Mouse (Mus musculus): ENCODE data around the gene Olfr700. TPM values are rescaled to one million over a fixed set of nuclear protein-coding genes. Genes with fewer than 3 reads are reported as not detected.
"Not testable (repeated sequence)": the region's sequence is repeated elsewhere in the genome, so short reads cannot be mapped to it uniquely, and the experiment has no call there.

The Olfr700 gene
- total RNA-seq (2021): not detected

DNA sequence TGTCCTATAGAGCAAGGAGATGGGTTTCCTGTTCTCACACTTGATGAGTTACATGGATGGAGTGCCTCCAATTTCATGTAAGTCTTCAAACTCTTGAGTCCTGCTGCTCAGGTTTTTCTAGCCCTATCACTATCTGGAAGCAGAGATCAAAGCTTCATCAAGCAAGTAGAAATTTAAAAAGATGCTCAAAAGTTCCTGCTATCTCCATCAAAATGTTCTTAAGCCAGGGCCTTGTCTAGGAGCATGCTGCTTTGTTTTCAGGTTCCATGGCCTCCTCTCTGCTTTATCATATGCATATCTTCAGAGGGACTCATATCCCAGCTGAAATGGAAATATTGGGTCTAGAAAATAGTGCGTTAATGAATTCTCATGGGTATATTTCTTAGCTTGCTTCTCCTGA, at the start of gene Olfr700:
Gene Olfr700 (minus strand): TSS at position 101 of the 400 bp plus-strand sequence.
- no peak for DNase-seq (ENCODE audit: low spot score)
- intact Hi-C loops (cut with DNase I): no loop called here

DNA sequence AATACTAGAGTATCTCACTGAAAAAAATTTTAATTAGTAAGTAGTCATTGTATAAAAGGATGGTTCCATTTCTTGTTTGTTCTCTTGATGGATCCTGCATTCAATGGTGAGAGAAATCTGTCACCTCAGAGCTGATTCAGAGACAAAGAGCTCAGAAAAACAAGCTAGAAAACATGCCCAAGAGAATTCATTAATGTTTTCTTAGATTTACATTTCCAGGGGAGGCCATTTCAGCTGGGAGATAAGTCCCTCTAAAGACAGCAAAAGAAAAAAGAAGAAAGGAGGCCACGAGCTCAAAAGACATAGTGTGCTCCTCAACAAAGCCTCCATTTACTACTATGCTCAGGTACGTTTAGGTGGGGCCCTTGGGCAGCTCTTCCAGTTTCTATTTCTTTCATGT, 34.4 kb upstream of the Olfr700 start, which contains the start of gene Olfr703:
Gene Olfr703 (plus strand): TSS at position 301 of the 400 bp plus-strand sequence.
- intact Hi-C loops (cut with DNase I): no loop called here
- DNase-seq (ENCODE audit: low spot score): no peak

DNA sequence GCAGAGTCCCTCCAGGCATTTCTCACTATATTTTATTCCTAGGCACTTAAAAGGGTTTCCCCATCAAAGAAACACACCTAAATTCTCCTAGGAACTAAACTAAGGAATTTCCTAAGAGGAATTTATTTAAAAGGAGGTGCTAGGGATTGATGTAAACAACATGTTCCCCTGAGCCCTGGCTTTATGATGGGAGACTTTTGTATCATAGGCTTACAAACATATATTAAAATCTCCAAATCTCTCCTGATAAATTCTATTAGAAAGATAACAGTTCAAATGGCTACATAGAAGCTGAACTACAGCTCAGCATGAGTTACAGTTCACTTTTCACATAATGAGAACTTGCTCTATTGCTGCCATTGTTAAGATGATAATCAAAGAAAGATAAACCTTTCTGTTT, 25.2 kb upstream of the Olfr700 start, which contains the start of gene Olfr702:
Gene Olfr702 (minus strand): TSS at position 101 of the 400 bp plus-strand sequence.
- no peak for DNase-seq (ENCODE audit: low spot score)
- intact Hi-C loops (cut with DNase I): no loop called here

DNA sequence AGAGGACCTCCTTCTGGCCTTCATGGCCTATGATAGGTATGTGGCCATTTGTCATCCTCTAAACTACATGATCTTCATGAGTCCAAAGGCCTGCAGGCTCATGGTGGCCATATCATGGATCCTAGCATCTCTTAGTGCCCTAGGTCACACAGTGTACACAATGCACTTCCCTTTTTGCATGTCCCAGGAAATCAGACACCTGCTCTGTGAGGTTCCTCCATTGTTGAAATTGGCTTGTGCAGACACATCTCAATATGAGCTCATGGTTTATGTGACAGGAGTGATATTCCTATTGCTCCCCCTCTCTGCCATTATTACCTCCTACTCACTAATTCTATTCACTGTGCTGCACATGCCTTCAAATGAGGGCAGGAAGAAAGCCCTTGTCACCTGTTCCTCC, 9.8 kb upstream of the Olfr700 start:
- intact Hi-C loops (cut with DNase I): no loop called here
- DNase-seq (ENCODE audit: low spot score): no peak

DNA sequence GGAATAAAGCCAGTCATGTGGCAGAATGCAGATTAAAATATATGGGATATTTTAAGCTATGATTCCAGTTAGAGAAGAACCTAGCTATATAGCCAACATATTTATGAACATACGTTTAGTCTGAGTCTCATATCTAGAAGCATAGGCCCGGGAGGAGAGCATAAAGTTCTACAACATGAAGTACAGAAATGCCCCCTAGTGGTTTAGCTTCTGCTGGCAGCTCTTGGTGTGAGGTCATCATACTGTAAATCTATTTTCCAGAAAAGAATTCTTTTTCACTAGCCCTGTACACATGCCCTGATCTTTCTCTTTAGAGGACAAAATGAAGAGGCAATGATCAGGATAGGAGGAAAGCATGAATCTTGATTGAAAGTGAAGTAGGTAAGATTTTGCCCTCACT, 7.1 kb upstream of the Olfr700 start:
- intact Hi-C loops (cut with DNase I): no loop called here
- no peak for DNase-seq (ENCODE audit: low spot score)

DNA sequence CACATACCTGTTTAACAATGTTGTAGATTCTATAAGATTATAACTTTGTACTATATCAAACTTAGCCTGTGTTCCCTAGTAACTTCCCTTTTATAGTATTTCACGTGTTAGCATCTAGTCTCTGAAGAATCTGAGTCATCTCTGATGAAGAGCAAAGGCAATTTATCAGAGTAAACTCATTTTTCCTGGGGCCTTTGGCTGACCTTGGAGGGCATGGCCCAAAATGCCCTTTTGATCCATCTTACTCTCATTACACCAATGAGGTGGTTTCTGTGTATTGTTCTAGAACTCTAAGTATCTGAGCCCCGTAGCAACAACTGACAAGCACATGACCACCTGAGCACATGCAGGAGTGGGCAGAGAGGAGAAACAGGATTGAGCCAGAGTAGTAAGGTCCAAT, 5.2 kb upstream of the Olfr700 start, which contains the start of gene Olfr701:
Gene Olfr701 (plus strand): TSS at position 301 of the 400 bp plus-strand sequence.
- intact Hi-C loops (cut with DNase I): no loop called here
- DNase-seq (ENCODE audit: low spot score): no peak

DNA sequence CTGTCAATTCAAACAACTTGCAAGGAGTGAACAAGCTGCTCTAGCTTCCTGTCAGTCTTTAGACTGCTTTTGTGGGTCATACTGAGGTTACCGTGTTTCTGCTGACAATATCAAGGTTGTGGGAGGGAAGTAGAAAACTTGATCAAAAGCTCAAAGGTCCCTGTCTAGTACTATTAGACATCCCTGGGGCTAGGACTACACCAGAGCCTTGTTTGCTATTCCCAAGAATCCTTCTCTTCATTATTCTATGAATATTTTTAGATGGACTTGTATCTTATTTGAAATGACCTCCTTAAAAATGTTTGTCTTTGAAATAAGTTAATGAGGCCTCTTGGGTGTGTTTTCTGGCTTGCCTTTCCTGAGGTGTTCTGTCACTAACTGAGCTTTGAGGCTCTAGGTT, 15.5 kb downstream of the Olfr700 start, which contains the start of gene Olfr699:
Gene Olfr699 (minus strand): TSS at position 101 of the 400 bp plus-strand sequence.
- DNase-seq (ENCODE audit: low spot score): no peak
- intact Hi-C loops (cut with DNase I): no loop called here

DNA sequence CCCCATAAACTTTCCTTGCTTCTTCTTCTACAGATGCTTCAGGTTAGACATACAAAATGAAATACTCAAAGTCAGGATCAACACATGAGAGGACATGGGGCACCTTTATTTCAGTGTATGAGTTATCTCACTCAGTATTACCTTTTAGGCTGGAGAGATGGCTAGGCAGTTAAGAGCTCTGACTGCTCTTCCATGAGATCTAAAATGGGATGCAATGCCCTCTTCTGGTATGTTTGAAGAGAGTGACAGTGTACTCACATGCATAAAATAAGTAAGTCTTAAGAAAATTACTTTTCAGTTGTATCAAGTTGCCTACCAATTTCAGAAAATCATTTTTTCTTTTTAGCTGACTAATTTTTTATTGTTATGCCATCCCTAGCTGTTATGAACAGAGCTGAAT, 20.3 kb downstream of the Olfr700 start:
- DNase-seq (ENCODE audit: low spot score): no peak
- intact Hi-C loops (cut with DNase I): no loop called here

DNA sequence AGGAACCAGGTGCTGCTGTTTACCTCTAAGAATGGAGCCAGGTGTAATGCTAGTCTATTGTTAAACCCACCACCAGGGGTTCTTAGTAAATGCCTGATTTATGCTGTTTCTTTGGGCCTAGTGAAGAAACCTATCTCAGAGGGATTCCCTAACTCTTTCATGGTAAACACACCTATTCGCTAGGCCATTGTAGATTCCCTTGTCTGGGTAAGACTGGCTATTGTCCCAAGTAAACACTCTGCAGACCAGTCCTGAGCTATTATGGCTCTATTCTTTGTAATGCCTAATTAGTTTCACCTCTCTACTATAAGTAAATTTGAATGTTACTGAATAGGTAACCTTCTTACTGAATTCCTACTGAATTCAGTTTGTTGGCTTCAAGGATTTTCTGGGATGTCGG, 47.6 kb downstream of the Olfr700 start:
- intact Hi-C loops (cut with DNase I); DNase-seq (ENCODE audit: low spot score): not testable (repeated sequence)

DNA sequence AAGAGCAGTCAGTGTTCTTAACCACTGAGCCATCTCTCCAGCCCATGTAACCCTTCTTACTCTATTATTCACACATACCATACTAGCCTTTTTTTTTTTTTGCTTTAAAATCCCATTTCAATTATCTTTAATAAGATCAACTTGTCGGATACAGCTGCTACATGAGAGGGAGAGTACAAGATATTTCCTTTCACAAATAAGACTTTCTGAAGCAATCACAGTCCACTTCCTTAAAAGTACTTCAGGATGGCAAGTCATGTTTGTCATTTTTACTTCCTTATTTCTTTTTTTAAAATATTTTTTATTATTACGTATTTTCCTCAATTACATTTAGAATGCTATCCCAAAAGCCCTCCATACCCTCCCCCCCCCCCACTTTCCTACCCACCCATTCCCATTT, 49.8 kb downstream of the Olfr700 start:
- intact Hi-C loops (cut with DNase I): no loop called here
- no peak for DNase-seq (ENCODE audit: low spot score)

Other genes starting within 250 kb of the Olfr700 start
- not detected for gene Olfr693, start 128.2 kb downstream of the Olfr700 start, total RNA-seq (2021)
- gene Olfr694, start 117.0 kb downstream of the Olfr700 start, total RNA-seq (2021): not detected
- not detected for gene Olfr695, start 92.4 kb downstream of the Olfr700 start, total RNA-seq (2021)
- gene Olfr697, start 66.4 kb downstream of the Olfr700 start, total RNA-seq (2021): not detected
- gene Olfr698, start 53.4 kb downstream of the Olfr700 start, total RNA-seq (2021): not detected
- not detected for gene Olfr699, start 15.6 kb downstream of the Olfr700 start, total RNA-seq (2021)
- not detected for gene Olfr701, start 5.3 kb upstream of the Olfr700 start, total RNA-seq (2021)
- not detected for gene Olfr702, start 25.1 kb upstream of the Olfr700 start, total RNA-seq (2021)
- gene Olfr703, start 34.5 kb upstream of the Olfr700 start, total RNA-seq (2021): not detected
- not detected for gene Olfr704, start 54.4 kb upstream of the Olfr700 start, total RNA-seq (2021)
- not detected for gene Olfr705, start 68.1 kb upstream of the Olfr700 start, total RNA-seq (2021)
- not detected for gene Olfr706, start 79.3 kb upstream of the Olfr700 start, total RNA-seq (2021)
- gene Olfr707, start 92.4 kb upstream of the Olfr700 start, total RNA-seq (2021): not detected
- gene Olfr1532-ps1, start 99.2 kb upstream of the Olfr700 start, total RNA-seq (2021): not detected
- gene Olfr709-ps1, start 123.4 kb upstream of the Olfr700 start, total RNA-seq (2021): not detected
- not detected for gene Olfr710, start 139.5 kb upstream of the Olfr700 start, total RNA-seq (2021)
- not detected for gene Olfr6, start 155.1 kb upstream of the Olfr700 start, total RNA-seq (2021)
- gene Olfr711, start 166.6 kb upstream of the Olfr700 start, total RNA-seq (2021): not detected
- gene Olfr2, start 197.2 kb upstream of the Olfr700 start, total RNA-seq (2021): not detected
- not detected for gene Olfr713, start 222.3 kb upstream of the Olfr700 start, total RNA-seq (2021)

All from heart, postnatal 25 days (tissue).